Mouse (Mus musculus): ENCODE data around the gene Tmbim7.
"Not testable (repeated sequence)": the region's sequence is repeated elsewhere in the genome, so short reads cannot be mapped to it uniquely, and the experiment has no call there.

The Tmbim7 gene

DNA sequence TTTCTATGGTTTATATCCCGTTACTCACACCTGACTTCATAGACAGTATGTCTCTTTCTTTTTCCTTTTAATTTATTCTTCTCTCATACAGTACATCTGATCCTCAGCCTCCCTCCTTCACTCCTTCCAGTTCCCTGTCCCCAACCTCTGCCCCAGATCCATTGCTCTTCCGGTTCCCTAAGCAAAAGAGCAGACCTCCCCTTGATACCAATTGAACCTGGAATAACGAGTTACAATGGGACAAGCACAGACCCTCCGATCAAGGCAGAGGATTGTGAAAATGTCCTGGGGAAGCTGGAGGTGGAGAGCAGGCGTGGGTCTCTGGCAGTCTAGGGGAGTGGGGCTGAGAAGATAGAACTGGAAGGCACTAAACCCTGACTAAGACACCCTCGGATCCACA is at the start of gene Tmbim7:
Gene Tmbim7 (plus strand): TSS at position 301 of the 400 bp plus-strand sequence.
- DNase-seq (ENCODE audit: low spot score in 2 of 2) = no peak

DNA sequence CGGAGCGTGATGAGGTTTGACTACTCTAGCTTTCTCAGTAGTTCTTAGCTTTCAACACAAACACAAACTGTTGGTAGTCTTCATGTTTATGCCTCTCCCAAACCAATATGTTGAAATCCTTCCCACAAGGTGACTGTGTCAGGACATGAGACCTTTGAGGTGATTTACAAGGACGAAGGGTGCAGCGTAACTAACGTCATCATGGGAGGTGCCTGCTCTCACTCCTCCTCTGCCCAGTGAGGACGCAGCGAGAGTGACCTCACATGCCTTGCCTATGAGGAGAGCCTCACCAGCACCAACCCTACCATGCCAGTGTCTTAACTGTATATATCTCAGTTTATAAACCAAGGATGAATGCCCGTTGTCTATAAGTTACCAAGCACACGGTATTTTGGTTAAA is 43.9 kb upstream of the Tmbim7 start:
- DNase-seq (ENCODE audit: low spot score in 2 of 2) = no peak

DNA sequence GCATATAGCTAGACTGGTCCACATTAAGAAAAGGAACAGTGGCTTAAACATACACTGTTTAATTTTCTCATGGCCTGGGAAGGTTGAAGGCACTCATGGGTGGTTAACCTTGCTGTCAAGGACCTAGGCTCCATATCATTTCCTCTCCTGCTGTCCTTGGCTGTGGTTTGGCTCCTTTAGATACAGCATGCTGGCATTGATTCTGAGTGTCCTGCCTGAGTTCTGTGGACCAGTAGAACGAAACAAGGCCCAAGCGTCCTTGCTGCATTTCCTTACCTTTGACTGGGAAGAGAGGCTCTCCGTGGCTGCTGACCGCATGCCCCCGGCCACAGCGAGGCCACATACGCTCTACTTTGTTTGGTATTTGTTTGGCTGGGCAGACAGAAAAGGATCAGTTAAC is 41.7 kb upstream of the Tmbim7 start:
- no peak for DNase-seq (ENCODE audit: low spot score in 2 of 2)

DNA sequence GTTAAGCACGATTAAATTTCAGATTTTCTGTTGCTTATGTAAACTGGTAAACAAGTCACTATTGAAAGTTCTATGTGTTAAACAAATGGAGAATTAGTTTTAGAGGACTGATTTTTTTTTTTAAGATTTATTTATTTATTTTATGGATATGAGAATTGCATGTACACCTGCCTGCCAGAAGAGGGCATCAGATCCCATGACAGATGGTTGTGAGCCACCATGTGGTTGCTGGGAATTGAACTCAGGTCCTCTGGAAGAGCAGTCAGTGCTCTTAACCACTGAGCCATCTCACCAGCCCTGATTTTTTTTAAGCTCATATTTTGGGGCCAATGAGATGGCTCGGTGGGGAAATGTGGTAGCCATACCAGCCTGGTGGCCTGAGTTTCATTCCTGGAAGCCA is 39.1 kb upstream of the Tmbim7 start:
- not testable (repeated sequence) for DNase-seq (ENCODE audit: low spot score in 2 of 2)

DNA sequence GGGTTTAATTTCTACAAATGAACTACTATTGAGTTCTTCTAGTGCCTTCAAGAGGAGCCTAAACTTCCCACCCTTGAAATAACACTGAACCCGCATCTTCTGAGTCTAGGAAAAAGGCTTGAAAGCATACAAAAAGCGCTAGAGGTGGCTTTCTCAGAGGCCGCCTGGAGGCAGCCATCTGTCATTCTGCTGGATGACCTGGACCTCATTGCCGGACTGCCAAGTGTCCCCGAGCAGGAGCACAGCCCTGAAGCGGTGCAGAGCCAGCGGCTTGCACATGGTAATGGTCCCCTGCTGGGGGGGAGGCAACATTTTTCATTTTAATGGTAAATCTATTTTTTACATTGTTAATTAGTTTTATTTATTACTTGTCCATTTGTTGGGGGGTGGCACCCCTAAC is 30.5 kb upstream of the Tmbim7 start:
- no peak for DNase-seq (ENCODE audit: low spot score in 2 of 2)

DNA sequence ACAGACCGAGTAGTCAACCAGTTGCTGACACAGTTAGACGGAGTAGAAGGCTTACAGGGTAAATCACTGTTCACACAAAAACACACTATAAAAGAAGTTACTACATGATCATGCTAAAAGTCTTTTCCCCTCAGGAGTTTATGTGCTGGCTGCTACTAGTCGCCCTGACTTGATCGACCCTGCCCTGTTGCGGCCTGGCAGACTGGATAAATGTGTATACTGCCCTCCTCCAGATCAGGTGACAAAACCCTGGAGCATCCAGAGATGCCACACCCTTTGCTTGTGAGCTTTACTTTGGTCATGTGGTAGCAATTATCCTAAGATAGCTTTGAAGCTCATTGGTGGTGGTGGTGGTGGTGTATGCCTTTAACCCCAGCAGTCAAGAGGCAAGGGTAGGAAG is 20.9 kb upstream of the Tmbim7 start:
- DNase-seq (ENCODE audit: low spot score in 2 of 2) = no peak

DNA sequence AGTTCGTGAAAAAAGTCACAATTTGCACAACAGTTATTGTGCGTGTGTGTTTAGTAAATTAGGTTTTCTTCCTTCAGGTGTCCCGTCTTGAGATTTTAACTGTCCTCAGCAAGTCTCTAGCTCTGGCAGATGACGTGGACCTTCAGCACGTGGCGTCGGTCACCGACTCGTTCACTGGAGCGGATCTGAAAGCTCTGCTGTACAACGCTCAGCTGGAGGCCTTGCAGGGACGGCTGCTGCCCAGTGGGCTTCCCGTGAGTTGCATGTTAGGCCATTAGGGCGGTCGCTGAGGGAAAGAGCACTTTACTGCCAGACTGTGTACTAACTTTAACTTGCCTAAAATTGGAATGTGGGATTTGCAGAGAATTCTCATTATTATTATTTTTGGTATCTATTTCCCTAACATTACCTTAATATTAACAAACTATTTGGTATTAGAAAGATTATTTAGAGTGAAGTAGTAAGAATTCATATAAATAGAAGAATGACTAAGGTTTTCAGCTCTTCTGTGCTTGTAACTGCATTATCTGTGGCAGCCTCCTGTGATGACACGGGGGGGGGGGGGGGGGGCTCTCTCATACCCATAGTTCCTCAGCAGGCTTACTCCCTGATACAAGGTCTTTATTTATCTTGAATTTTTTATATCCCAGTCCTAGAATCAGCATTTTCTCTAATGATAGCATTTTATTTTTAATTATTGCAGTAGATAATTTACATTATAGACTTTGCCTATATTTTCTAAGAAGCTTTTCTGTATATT is 19.3 kb upstream of the Tmbim7 start:
- no peak for DNase-seq (ENCODE audit: low spot score in 2 of 2)

DNA sequence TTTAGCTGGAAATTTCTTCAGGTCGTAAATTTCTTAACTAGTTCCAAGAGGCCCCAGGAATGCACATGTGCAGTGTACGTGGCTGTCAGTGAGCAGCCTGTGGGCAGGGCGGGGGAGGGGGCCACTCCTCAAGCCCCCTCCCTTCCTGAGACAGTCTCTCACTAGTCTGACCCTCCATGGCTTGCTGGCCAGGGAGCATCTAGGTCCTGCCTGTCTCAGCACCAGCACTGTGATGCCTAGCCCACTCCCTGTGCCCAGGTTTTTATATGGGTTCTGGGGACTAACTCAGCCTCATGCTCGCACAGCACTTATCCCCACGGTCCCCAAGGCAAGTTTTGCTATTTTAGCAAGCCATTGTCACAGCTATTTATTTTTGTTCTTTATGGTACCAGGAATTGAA is 18.7 kb upstream of the Tmbim7 start:
- no peak for DNase-seq (ENCODE audit: low spot score in 2 of 2)

DNA sequence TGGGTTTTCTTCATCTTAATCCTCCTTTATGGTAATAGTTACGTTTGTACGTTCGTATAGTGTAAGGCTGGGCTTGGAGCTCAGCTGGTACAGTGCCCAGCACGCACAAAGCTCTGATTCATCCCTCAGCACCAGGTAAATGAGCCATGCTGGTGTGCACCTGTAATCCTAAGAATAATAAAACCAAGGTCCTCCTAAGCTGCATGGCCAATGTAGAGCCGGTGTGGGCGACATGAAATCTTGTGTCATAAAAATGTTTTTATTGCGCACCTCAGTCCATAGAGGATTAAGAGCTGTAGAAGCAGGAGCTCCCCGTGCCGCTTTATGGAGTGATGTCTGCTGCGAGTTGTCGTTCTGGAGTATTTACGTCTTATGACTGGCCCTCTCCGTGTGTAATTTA is 17.7 kb upstream of the Tmbim7 start:
- DNase-seq (ENCODE audit: low spot score in 2 of 2) = no peak

DNA sequence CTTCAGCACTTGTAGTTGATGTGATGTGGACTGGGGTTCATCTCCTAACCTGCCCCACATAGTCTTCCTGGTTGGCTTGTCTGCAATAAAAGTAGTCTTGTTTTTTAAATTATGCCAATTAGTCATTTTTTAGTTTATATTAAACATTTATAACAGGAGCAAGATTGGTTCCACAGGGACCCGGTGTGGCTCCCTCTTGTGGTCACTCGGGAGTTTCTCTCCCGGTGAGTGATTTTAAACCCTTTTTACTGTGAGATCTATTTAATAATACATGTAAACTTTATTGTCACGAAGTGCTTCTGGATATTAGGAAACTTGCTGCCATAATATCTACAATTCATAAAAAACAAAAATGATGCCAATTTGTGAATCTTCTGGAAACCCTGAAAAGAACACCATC is 17.0 kb upstream of the Tmbim7 start:
- no peak for DNase-seq (ENCODE audit: low spot score in 2 of 2)

DNA sequence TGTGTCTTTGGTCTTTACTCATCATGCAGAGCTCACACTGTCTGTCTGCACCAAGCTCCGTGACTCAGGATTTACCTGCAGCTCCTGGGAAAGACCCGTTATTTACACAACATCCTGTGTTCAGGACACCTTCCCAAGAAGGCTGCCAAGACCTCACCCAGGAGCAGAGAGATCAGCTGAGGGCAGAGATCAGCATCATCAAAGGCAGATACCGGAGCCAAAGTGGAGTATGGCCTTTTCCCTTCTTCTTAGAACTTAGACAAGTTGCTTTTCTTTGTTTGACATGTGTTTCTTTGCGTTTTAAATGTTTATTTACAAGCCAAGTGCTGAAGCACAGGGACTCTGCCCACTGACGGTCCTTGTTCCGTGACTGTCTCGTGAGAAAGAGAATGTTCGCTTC is 15.7 kb upstream of the Tmbim7 start:
- no peak for DNase-seq (ENCODE audit: low spot score in 2 of 2)

DNA sequence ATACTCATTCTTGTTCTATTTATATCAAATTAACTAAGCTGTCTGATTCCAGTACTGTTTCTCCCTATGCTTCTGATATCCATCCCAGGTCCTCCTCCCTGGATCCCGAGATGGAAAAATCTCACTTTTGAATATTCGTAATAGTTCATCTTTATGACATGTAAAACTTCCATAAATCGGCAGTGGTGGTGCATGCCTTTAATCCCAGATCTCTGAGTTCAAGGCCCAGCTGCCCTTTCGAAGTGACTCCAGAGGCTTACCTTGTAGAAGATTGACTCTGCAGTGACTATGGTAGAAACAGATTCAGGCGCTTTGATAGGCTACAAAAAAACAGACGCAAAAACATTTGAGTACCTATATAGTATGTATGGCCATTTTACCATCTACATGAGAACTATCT is 6.4 kb upstream of the Tmbim7 start:
- no peak for DNase-seq (ENCODE audit: low spot score in 2 of 2)

DNA sequence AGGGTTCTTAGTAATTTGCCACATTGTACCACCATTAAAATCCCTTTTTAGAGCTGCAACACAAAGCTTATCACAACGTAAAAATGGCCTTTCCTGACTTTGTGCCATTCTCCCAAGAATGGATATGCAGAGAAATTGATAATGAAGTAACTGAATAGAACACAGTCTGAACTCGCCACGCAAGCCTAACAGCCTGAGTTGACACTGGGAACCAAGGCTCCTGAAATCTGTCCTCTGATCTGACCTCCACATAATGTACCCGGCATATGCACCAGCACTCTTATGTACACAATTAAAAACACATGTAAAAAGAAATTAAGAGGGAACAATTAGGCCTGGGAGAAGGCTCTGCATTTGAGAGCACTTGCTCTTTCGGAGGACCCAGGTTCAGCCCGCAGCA is 5.7 kb upstream of the Tmbim7 start:
- DNase-seq (ENCODE audit: low spot score in 2 of 2) = no peak

DNA sequence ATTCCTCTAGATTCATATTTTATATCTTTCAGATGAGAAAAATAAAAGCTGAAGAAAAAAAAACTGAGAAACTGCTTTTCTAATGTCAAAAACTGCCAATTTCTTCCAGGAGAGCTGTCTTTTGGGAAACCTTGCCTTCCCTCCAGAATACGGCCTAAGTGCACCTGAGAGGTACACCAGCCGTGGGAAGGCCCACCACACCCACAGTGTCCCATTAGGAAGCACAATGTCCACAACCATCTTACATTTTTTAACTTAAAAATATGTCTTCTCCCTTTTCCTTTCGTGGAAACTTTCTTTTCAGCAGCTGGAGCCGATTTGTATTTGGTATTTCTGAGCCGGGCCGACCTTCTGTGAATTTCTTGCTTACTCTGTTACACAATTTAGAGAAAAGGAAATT is 4.4 kb upstream of the Tmbim7 start:
- no peak for DNase-seq (ENCODE audit: low spot score in 2 of 2)

DNA sequence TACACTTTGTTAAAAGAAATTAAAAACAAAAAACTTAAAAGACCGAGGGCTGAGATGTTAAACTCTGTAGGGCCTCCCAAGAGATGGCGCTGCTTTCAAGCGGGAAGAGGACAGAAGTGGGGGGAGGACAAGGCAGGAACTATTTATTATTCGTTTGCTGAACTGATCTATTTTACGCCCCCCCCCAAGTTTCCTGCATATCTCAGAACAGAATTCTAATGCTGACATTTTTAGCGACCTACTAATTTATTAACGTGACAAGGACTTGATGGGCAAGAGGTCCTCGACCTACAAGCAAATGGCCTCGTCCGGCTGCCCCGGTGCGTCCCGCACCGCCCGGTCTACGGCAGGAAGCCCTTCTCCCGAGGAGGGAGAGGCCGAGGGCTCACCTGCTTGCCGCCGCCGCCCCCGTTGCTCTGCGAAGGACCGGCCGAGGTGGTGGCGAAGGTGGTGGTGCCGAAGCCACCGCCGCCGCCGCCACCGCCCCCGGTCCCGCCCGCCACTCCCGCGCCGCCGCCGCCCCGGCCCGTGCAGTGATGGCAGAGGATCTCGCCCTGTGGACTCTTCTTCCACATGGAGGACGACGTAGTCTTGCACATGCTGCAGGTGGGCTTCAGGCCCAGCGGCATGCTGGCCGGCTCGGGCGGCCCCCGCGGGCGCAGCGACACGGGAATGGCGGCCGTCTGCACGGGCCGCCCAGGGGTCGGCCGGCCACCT is 3.8 kb upstream of the Tmbim7 start:
- peak in 1 of 2 experiments; percentile 52 for DNase-seq (ENCODE audit: low spot score in 2 of 2)

DNA sequence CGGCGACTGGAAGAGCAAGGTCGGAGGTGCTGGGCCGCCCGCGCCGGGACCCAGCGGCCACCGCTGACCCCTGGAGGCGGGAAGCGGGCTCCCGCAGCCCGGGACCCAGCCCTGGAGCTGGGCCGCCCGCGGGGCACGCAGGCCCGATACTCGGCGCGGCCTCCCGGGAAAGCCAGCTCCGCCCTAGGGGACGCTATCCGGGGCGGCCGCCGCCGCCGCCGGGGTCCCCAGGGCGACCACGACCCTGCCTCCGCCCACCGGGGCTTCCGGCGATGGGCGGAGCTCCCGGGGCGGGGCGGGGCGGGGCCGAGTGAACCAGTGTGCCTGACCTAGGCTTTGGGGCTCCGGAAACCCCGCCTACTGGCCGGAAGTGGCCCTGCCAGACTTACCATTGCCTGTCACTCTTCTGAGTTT is 3.3 kb upstream of the Tmbim7 start:
- DNase-seq (ENCODE audit: low spot score in 2 of 2) = peak in 1 of 2 experiments; percentile 85

DNA sequence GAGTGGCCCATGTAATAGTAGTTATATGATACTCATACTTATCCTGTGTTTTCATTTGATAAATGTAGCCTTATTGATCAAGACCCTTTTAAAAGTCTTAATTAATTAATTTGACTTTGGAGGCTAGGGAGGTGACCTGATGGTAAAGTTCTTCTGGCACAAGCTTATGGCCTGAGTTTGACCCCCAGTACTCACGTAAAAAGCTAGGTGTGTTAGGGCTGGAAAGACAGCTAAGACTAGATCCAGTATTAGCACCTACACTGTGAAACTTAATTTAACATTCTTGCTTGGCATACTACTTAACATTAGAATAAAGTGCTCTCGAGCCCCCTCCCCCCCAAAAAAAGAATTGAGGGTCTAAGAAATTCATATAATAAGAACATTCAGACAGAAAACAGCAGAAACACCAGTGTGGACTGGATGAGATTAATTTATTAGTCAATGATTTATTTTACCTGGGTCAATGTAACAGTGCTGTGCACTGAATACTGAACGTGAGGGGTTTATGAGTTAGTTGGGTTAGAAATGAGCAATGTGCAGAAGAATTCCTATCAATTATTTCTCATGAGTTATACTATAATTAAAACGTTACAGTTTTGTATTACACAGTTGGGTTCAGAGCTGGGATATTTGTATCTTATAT is 2.7 kb upstream of the Tmbim7 start:
- no peak for DNase-seq (ENCODE audit: low spot score in 2 of 2)

DNA sequence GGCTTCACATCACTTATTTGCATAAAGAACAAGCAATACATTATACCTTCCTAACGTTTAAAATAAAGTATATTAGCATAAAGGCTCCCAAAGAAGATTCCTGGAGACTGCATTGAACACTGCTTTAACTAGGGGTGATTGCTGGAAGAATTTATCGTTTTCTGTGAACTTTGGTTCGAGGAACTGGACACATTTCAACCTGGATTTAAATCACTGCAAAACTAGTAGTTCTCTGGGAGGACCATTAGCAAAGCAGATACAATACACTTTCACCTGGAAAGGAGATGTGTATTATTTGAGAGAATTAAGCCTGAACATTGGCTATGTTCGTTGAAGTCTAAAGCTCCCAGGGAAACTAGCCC is 2.2 kb upstream of the Tmbim7 start:
- DNase-seq (ENCODE audit: low spot score in 2 of 2) = no peak

DNA sequence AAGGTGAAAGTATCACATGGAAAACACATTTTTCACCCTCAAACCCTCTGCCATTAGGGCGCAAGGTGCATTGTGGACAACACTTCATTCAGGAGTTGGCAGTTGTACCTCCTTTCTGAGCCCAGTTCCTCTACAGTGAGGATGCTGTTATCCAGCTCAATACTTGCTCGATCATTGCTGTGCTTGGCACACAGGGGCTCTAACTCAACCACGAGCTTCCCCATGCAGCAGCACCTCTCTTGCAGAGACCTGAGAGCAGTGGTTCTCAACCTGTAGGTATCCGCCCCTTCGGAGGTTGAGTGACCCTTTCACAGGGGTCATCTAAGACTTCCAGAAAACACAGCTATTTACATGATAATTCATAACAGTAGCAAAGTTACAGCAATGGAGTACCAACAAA is 640 bp downstream of the Tmbim7 start:
- DNase-seq (ENCODE audit: low spot score in 2 of 2) = no peak

DNA sequence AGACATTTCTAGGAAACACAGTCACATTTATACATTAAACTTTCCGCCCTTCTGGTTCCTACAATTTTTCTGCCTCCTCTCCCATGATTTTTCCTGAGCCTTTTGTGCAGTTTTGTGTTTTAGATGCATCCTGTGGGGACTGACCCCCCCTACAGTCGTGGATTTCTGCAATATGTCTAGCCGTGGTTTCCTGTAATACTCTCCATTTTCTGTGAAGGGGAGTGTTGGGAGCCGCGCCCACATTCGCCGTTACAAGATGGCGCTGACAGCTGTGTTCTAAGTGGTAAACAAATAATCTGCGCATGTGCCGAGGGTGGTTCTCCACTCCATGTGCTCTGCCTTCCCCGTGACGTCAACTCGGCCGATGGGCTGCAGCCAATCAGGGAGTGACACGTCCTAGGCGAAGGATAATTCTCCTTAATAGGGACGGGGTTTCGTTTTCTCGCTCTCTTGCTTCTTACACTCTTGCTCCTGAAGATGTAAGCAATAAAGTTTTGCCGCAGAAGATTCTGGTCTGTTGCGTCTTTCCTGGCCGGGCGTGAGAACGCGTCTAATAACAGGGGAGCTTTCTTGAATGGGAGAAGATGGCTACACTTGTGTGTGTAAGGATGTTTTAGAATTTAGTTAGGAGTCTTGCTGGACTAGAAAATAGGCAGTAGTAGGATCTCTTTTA is 2.1 kb downstream of the Tmbim7 start:
- not testable (repeated sequence) for DNase-seq (ENCODE audit: low spot score in 2 of 2)

DNA sequence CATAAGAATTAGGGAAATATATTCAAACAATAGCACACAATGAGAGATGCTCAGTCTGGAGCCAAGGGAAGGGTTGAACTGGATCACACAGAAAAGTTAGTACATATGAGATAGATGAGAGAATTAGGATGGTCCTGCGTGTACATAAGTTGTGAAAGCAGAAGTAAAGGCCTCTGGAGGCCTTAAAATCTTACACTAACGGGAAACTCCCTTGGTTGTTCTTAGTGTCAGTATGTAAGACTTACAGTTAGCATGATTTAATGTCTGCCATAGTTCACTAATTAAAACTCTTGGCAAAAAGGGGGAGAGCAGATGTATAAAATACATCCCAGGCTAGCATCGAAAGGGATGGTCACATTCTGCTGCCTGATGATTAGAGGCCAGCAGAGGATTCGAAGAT is 2.8 kb downstream of the Tmbim7 start:
- no peak for DNase-seq (ENCODE audit: low spot score in 2 of 2)

DNA sequence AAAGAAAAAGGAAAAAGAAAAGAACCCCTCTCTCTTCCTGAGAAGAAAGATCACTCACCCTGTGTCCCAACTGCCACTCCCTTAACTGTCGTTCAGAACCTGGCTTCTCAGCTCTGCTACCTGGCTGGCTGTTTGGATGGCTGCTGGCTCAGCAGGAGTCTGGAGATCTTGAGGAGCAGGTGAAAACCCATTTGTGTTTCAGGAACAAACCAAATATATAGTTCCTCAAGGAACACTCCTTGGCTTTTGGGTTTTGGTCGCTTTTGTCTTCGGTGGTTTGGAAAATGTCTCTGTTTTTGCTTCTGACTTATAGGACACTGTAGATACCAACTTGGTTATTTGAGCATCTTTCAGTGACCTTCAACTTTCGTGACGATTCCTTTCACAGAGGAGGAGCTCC is 6.1 kb downstream of the Tmbim7 start, which contains the start of gene Gatad1:
Gene Gatad1 (minus strand): TSS at position 101 of the 400 bp plus-strand sequence.
- DNase-seq (ENCODE audit: low spot score in 2 of 2) = no peak

Data from left cerebral cortex, adult 9 months (tissue).